Mouse (Mus musculus): ENCODE results near the gene Tmed3. TPM values are rescaled to one million over a fixed set of nuclear protein-coding genes. Genes with fewer than 3 reads are reported as not detected.

The Tmed3 gene
- polyA plus RNA-seq, 1 experiment from 2014 or later: 41.9 TPM

DNA sequence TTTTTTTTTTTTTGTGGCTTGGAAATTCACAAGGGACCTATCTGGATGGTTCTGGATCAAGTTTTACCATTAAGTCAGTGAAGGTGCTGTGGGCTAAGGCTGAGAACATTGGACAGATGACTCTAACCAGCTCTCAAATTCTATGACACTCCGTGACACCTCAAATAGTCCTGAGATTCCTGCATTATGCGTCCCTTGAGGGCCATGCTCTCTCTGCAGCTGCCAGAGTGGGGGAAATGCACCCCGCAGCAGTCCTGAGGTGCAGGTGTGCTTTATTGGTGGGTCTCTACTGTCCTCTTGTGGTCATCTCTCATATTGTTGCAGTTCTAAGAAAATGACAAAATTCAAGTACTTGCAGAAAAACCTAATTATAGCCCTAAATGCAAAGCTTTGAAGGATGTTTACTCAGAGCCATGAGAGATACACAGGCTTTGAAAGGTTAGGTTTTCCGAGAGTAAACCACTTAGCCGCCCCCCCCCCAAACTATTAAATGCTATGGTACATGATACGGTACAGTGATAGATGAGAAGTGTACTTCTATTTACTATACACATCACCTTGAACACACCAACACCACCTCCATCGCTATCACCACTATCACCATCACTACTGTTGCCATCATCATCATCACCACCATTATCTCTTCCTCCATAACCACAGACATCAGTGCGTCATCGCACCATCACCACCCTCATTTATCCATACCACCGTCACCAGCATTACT, 17.2 kb downstream of the Tmed3 start:
- WGBS (ENCODE audit: insufficient replicate concordance): 49% methylated on average over 10 of the region's 10 CpGs
- no peak overlapping the region for H3K9ac ChIP-seq
- H3K4me3 ChIP-seq (replicated peaks): no peak overlapping the region
- no peaks in the 10 kb centered on the region for H3K4me1 ChIP-seq (replicated peaks)
- ATAC-seq (ENCODE audit: insufficient read depth): no peak
- no peaks in the 10 kb centered on the region for H3K9me3 ChIP-seq (replicated peaks)
- H3K27me3 ChIP-seq: no peaks in the 10 kb centered on the region
- H3K4me2 ChIP-seq: no peak overlapping the region
- no peaks in the 10 kb centered on the region for H3K36me3 ChIP-seq (replicated peaks)
- H3K27ac ChIP-seq (replicated peaks): no peak overlapping the region

DNA sequence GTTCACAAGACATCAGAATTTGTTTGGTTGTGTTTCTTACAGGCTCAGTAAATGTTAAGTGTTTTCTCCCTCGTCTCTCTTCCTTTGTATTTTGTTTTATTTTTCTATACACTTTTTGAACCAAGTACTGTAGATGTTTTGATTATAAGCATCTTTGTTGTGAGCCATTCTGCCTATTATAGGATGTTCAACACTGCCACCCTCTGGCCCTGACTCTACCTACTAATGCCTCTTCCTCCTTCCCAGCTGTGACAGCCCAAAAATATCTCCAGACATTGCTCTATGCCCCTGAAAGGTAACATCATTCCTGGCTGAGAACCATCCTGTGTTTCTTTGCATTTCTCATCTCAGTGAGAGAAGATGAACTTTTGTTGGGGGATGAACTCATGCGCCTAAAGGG, 18.6 kb downstream of the Tmed3 start:
- no peaks in the 10 kb centered on the region for H3K9me3 ChIP-seq (replicated peaks)
- no peaks in the 10 kb centered on the region for H3K4me1 ChIP-seq (replicated peaks)
- no peak overlapping the region for H3K4me3 ChIP-seq (replicated peaks)
- no peak overlapping the region for H3K4me2 ChIP-seq
- no peak overlapping the region for H3K27ac ChIP-seq (replicated peaks)
- no peaks in the 10 kb centered on the region for H3K36me3 ChIP-seq (replicated peaks)
- whole genome bisulfite sequencing (ENCODE audit: insufficient replicate concordance): 42% methylated on average over 2 of the region's 2 CpGs
- H3K9ac ChIP-seq: no peak overlapping the region
- no peak for ATAC-seq (ENCODE audit: insufficient read depth)
- no peaks in the 10 kb centered on the region for H3K27me3 ChIP-seq

DNA sequence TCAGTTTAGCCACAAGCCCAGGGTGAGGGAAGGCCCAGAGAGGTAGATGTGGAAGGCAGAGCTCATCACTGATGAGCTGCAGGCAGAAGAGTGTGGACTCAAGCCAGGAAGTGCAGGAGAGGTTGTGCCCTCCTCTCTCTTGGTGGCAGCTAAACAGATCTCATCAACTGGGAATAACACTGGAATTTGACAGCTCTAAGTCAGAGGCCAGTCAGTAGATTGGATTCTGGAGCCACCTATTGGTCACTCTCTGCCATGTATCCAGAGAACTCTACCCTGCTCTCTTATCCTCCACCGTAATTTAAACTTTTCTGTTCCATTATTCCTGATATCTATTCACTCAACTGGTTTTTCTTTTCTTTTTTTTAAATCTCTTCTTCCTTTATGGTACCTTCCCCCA, 25.9 kb downstream of the Tmed3 start:
- 45% methylated on average over 1 of the region's 1 CpGs for WGBS (ENCODE audit: insufficient replicate concordance)

DNA sequence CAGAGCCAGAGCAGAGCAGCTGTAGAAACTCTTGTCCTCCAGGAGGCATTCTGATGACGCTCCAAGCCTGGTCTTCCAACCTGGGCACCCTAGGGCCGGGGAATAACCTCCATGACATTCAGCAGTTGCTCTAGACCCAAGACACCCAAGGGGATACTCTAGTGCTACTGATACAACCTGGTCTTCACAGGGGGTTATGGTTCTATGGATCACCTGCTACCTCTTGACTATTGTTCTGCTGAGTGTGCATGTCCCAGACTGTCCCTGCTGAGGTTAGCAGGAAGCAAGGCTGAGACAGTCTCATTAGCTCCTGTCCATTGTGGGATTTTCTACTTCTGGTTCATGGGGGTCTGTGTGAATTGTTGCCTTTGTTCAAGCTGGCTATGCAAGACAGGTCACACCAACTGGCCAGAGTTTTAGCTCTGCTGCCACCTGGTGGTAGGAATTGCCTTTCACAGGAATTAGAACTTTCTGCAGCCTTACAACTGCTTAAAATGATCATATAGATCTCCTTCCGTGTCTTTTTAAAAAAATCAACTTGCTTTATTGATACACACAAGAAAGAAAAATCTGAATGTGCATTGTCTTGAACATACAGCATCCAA, 30.8 kb downstream of the Tmed3 start:
- no peaks in the 10 kb centered on the region for H3K9me3 ChIP-seq (replicated peaks)
- no peak overlapping the region for H3K9ac ChIP-seq
- H3K4me1 ChIP-seq (replicated peaks): no peaks in the 10 kb centered on the region
- no peak overlapping the region for H3K4me2 ChIP-seq
- H3K4me3 ChIP-seq (replicated peaks): no peak overlapping the region
- 39% methylated on average over 3 of the region's 3 CpGs for WGBS (ENCODE audit: insufficient replicate concordance)
- H3K36me3 ChIP-seq (replicated peaks): no peaks in the 10 kb centered on the region
- ATAC-seq (ENCODE audit: insufficient read depth): no peak
- no peak overlapping the region for H3K27ac ChIP-seq (replicated peaks)
- H3K27me3 ChIP-seq: no peaks in the 10 kb centered on the region

More for the DNA sequence above, 25.9 kb downstream of the Tmed3 start:
- H3K4me1 ChIP-seq (replicated peaks): no peaks in the 10 kb centered on the region
- H3K4me2 ChIP-seq: no peak overlapping the region
- H3K27ac ChIP-seq (replicated peaks): no peak overlapping the region
- H3K27me3 ChIP-seq: no peaks in the 10 kb centered on the region
- ATAC-seq (ENCODE audit: insufficient read depth): no peak
- H3K36me3 ChIP-seq (replicated peaks): no peaks in the 10 kb centered on the region
- no peaks in the 10 kb centered on the region for H3K9me3 ChIP-seq (replicated peaks)
- H3K4me3 ChIP-seq (replicated peaks): no peak overlapping the region
- H3K9ac ChIP-seq: no peak overlapping the region

DNA sequence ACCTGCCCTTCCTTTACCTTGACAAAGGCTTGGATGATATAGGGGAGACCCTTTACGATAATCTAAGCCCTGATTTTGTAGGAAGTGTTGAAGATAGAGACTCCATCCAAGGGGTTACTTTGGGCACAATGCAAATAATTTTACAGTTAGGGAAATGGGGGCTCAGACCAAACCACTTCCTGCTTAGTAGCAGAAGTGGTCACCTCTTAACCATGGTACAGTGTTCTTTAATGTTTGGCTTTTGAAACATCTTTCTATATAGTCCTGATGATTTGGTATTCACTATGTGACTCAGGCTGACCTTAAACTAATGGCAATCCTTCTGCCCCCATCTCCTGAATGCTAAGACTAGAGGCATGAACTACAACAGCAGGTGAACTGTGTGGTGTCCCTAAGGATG, 31.5 kb downstream of the Tmed3 start:
- Histone ChIP-seq H3K36me3 (replicated peaks) (no peaks in the 10 kb centered on the region), H3K4me1 (replicated peaks) (no peaks in the 10 kb centered on the region), H3K9me3 (replicated peaks) (no peaks in the 10 kb centered on the region), H3K27ac (replicated peaks) (no peak overlapping the region), H3K4me2 (no peak overlapping the region), H3K27me3 (no peaks in the 10 kb centered on the region), H3K4me3 (replicated peaks) (no peak overlapping the region), H3K9ac (no peak overlapping the region)
- ATAC-seq (ENCODE audit: insufficient read depth): no peak
- 50% methylated on average over 1 of the region's 1 CpGs for WGBS (ENCODE audit: insufficient replicate concordance)

DNA sequence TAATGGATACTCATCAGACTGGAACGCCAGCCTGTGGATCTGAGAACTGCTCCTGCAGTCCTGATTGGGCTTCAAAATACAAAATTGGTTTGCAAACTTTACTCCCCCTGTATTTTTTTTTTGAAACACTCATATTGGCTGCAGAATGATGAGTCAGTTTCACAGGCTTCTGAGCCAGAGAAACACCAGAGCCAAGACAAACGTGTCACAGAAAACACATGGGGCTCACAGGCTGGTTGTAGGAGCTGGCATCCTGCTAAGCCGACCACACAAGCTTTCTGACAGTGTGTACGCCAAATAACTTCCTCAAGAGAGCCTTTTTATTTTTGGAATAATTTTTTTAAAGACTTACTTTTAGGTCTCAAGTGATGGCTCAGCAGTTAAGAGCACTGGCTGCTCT, 35.0 kb downstream of the Tmed3 start:
- H3K4me3 ChIP-seq (replicated peaks): no peak overlapping the region
- H3K27ac ChIP-seq (replicated peaks): no peak overlapping the region
- WGBS (ENCODE audit: insufficient replicate concordance): 56% methylated on average over 4 of the region's 4 CpGs
- no peaks in the 10 kb centered on the region for H3K27me3 ChIP-seq
- ATAC-seq (ENCODE audit: insufficient read depth): no peak
- no peaks in the 10 kb centered on the region for H3K36me3 ChIP-seq (replicated peaks)
- no peaks in the 10 kb centered on the region for H3K9me3 ChIP-seq (replicated peaks)
- no peak overlapping the region for H3K4me2 ChIP-seq
- H3K9ac ChIP-seq: no peak overlapping the region
- no peaks in the 10 kb centered on the region for H3K4me1 ChIP-seq (replicated peaks)

DNA sequence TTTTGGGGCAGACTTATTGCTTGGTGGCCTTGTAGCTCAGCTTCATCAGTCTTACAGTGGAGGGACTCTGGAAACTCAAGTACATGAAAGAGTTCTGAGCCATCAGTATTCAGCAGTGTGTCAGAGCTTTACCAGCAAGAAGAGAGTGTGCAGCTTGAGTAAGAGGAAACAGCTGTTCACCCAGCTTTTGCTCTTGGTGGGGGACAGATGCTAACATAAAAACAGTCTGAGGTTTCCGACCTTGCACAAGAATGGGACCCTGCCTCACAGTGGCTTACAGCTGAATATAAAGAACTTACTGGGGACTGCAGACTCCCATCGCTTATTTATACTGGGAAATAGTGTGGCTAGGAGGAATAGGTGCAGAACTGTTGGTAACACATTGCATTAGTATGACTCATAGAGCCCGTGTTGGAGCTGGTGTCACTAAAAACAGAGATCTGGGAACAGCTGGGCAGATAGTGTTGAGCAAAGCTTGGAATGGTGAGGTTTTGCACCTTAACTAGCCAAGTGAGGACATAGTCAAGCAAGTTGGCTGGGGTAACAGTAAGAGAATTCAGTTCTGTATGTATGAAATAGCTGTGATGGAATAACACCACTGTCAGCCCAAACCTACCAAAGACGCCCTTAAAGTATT, 37.4 kb downstream of the Tmed3 start:
- no peak for ATAC-seq (ENCODE audit: insufficient read depth)
- H3K4me2 ChIP-seq: no peak overlapping the region
- H3K36me3 ChIP-seq (replicated peaks): no peaks in the 10 kb centered on the region
- no peak overlapping the region for H3K9ac ChIP-seq
- H3K27ac ChIP-seq (replicated peaks): no peak overlapping the region
- H3K4me3 ChIP-seq (replicated peaks): no peak overlapping the region
- no peaks in the 10 kb centered on the region for H3K9me3 ChIP-seq (replicated peaks)
- H3K27me3 ChIP-seq: no peaks in the 10 kb centered on the region
- 45% methylated on average over 4 of the region's 4 CpGs for WGBS (ENCODE audit: insufficient replicate concordance)
- H3K4me1 ChIP-seq (replicated peaks): no peaks in the 10 kb centered on the region

DNA sequence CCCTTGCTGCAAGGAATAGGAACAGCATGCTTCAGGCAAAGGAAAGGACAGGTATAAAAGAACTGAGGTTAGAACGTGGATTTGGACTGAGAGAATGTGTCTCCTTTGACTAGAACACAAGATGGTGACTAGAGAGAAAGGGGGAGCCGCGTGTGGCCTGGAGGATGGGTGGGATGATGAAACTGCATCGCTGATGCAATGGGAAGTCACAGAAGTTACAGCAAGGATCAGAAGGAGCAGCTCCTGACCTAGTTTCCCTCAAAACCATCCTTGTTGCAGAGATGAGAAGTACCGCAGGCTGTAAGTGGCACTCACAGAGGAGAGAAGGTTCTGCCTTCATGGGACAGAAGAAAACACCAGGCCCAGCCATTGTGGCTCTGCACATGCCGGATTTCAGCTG, 54.0 kb downstream of the Tmed3 start:
- Histone ChIP-seq H3K27ac (replicated peaks) (no peak overlapping the region), H3K36me3 (replicated peaks) (no peaks in the 10 kb centered on the region), H3K27me3 (no peaks in the 10 kb centered on the region), H3K4me2 (no peak overlapping the region), H3K4me1 (replicated peaks) (no peaks in the 10 kb centered on the region), H3K9me3 (replicated peaks) (no peaks in the 10 kb centered on the region), H3K4me3 (replicated peaks) (no peak overlapping the region), H3K9ac (no peak overlapping the region)
- no peak for ATAC-seq (ENCODE audit: insufficient read depth)
- WGBS (ENCODE audit: insufficient replicate concordance): 56% methylated on average over 6 of the region's 6 CpGs

Other genes with a start within 250 kb of the Tmed3 start
- gene Minar1, start 81.9 kb downstream of the Tmed3 start, polyA plus RNA-seq (2015; fragmentation: Nextera tagmentation; extraction: Ambion mirVana): 0.02 TPM in 1 of 2 replicates, not detected in the other
- gene Ankrd34c, start 33.4 kb upstream of the Tmed3 start, polyA plus RNA-seq (2015; fragmentation: Nextera tagmentation; extraction: Ambion mirVana): not detected in 2 replicates
- not detected in 2 replicates for gene Rasgrf1, start 204.8 kb upstream of the Tmed3 start, polyA plus RNA-seq (2015; fragmentation: Nextera tagmentation; extraction: Ambion mirVana)